Mouse (Mus musculus) limb, embryonic 11.5 days (tissue): Measurements from ENCODE around the gene Kcnab1. TPM values are rescaled to one million over a fixed set of nuclear protein-coding genes. Genes with fewer than 3 reads are reported as not detected.

Experiments
- ATAC-seq: fragments of 200-750 bp; cut with Nextera tagmentation; 2 replicates; pipeline ENCODE4 v1.8.0; 2017; ENCODE audit warnings: low read depth; ENCODE audit not compliant: insufficient number of reproducible peaks, low FRiP score, low TSS enrichment
- DNase-seq: peaks from one replicate; pipeline ENCODE4 v3.0.0-alpha.2; 2015; ENCODE audit warnings: low spot score
- H3K27ac ChIP-seq: fragments of 300-500 bp; sonication (generic); replicated peaks from 2 replicates; pipeline ENCODE4 v1.5.1; 2014; ENCODE audit warnings: low read depth, mild to moderate bottlenecking, low read length
- H3K27me3 ChIP-seq: fragments of 300-500 bp; sonication (generic); 2 replicates; pipeline ENCODE4 v1.6.1; 2014; ENCODE audit warnings: mild to moderate bottlenecking, low read length, mixed read lengths; ENCODE audit not compliant: control insufficient read depth, insufficient read depth
- H3K36me3 ChIP-seq: fragments of 300-500 bp; sonication (generic); 2 replicates; pipeline ENCODE4 v1.6.1; 2014; ENCODE audit warnings: mild to moderate bottlenecking, low read length, moderate library complexity, mixed read lengths; ENCODE audit not compliant: control insufficient read depth, insufficient read depth
- H3K4me1 ChIP-seq: fragments of 300-500 bp; sonication (generic); 2 replicates; pipeline ENCODE4 v1.6.1; 2014; ENCODE audit warnings: low read length, mixed read lengths; ENCODE audit not compliant: control insufficient read depth, insufficient read depth
- H3K4me2 ChIP-seq: fragments of 300-500 bp; sonication (generic); 2 replicates; pipeline ENCODE4 v1.6.1; 2014; ENCODE audit warnings: low read depth, mild to moderate bottlenecking, moderate library complexity; ENCODE audit not compliant: severe bottlenecking
- H3K4me3 ChIP-seq: fragments of 300-500 bp; sonication (generic); 2 replicates; pipeline ENCODE4 v1.5.1; 2014; ENCODE audit warnings: low read depth, low read length
- H3K9ac ChIP-seq: fragments of 300-500 bp; sonication (generic); 2 replicates; pipeline ENCODE4 v1.6.1; 2014; ENCODE audit warnings: mild to moderate bottlenecking, low read length
- H3K9me3 ChIP-seq: fragments of 300-500 bp; sonication (generic); 2 replicates; pipeline ENCODE4 v1.6.1; 2016; ENCODE audit warnings: low read length; ENCODE audit not compliant: control insufficient read depth
- WGBS: fragments of 180-500 bp; shearing (Covaris S2); extraction: QIAGEN DNeasy Blood & Tissue Kit; methylation state at CpG from one replicate; pipeline ENCODE4 v1.1.7; 2014; 5-methylcytosine and 5-hydroxymethylcytosine counted together
- polyA plus RNA-seq: library from polyadenylated mRNA; unstranded; fragments of >200 nt; fragmentation: Nextera tagmentation; extraction: Ambion mirVana; gene quantifications from 2 replicates; pipeline ENCODE4 v1.2.1, GENCODE M21; 2014

Kcnab1 gene
- polyA plus RNA-seq, 1 experiment from 2014 or later: 2.6 TPM

- ATAC-seq: no peak
- Histone ChIP-seq H3K27me3 (no peaks in the 10 kb centered on the region), H3K4me1 (no peaks in the 10 kb centered on the region), H3K9me3 (no peaks in the 10 kb centered on the region), H3K9ac (no peak overlapping the region), H3K4me2 (no peak overlapping the region), H3K27ac (no peak overlapping the region), H3K36me3 (no peaks in the 10 kb centered on the region), H3K4me3 (no peak overlapping the region)
- WGBS: 90% methylated on average over 2 of the region's 2 CpGs
- no peak for DNase-seq
Measured at GRCm38 (mm10) chr3:65214635-65215034, 105.5 kb downstream of the Kcnab1 start.

GRCm38 (mm10) chr3:65217673-65218579, 108.7 kb downstream of the Kcnab1 start:
- Histone ChIP-seq H3K4me3 (no peak overlapping the region), H3K4me2 (no peak overlapping the region), H3K4me1 (no peaks in the 10 kb centered on the region), H3K27me3 (no peaks in the 10 kb centered on the region), H3K36me3 (no peaks in the 10 kb centered on the region), H3K9ac (no peak overlapping the region), H3K9me3 (no peaks in the 10 kb centered on the region), H3K27ac (no peak overlapping the region)
- DNase-seq (no peak), ATAC-seq (no peak)
- WGBS: 90% methylated on average over 7 of the region's 7 CpGs

GRCm38 (mm10) chr3:65220287-65220686, 111.1 kb downstream of the Kcnab1 start:
- H3K9me3 ChIP-seq: no peaks in the 10 kb centered on the region
- H3K4me1 ChIP-seq: no peaks in the 10 kb centered on the region
- H3K9ac ChIP-seq: no peak overlapping the region
- H3K4me2 ChIP-seq: no peak overlapping the region
- no peak overlapping the region for H3K27ac ChIP-seq
- H3K36me3 ChIP-seq: no peaks in the 10 kb centered on the region
- no peaks in the 10 kb centered on the region for H3K27me3 ChIP-seq
- DNase-seq (no peak), ATAC-seq (no peak)
- no peak overlapping the region for H3K4me3 ChIP-seq

GRCm38 (mm10) chr3:65223635-65224034, 114.5 kb downstream of the Kcnab1 start:
- DNase-seq (no peak), ATAC-seq (no peak)
- Histone ChIP-seq H3K4me2 (no peak overlapping the region), H3K27ac (no peak overlapping the region), H3K36me3 (no peaks in the 10 kb centered on the region), H3K9ac (no peak overlapping the region), H3K27me3 (no peaks in the 10 kb centered on the region), H3K4me3 (no peak overlapping the region), H3K4me1 (no peaks in the 10 kb centered on the region), H3K9me3 (no peaks in the 10 kb centered on the region)
- 85% methylated on average over 2 of the region's 2 CpGs for WGBS

- no peak for ATAC-seq
- WGBS: 88% methylated on average over 1 of the region's 1 CpGs
- H3K27ac ChIP-seq: no peak overlapping the region
Measured at GRCm38 (mm10) chr3:65230978-65231377, 121.8 kb downstream of the Kcnab1 start.

GRCm38 (mm10) chr3:65231419-65232090, 122.4 kb downstream of the Kcnab1 start:
- ATAC-seq (no peak), DNase-seq (no peak)
- Histone ChIP-seq H3K4me3 (no peak overlapping the region), H3K9me3 (no peaks in the 10 kb centered on the region), H3K36me3 (no peaks in the 10 kb centered on the region), H3K27ac (no peak overlapping the region), H3K4me2 (no peak overlapping the region), H3K4me1 (no peaks in the 10 kb centered on the region), H3K9ac (no peak overlapping the region), H3K27me3 (no peaks in the 10 kb centered on the region)
- 88% methylated on average over 11 of the region's 11 CpGs for WGBS

More at GRCm38 (mm10) chr3:65230978-65231377, 121.8 kb downstream of the Kcnab1 start:
- no peak overlapping the region for H3K9ac ChIP-seq
- no peak overlapping the region for H3K4me3 ChIP-seq
- H3K4me2 ChIP-seq: no peak overlapping the region
- no peak for DNase-seq
- no peaks in the 10 kb centered on the region for H3K4me1 ChIP-seq
- H3K27me3 ChIP-seq: no peaks in the 10 kb centered on the region
- H3K36me3 ChIP-seq: no peaks in the 10 kb centered on the region
- no peaks in the 10 kb centered on the region for H3K9me3 ChIP-seq

GRCm38 (mm10) chr3:65249023-65249422, 139.8 kb downstream of the Kcnab1 start:
- Histone ChIP-seq H3K9ac (no peak overlapping the region), H3K27ac (no peak overlapping the region), H3K4me1 (no peaks in the 10 kb centered on the region), H3K9me3 (no peaks in the 10 kb centered on the region), H3K27me3 (no peaks in the 10 kb centered on the region), H3K36me3 (no peaks in the 10 kb centered on the region), H3K4me2 (no peak overlapping the region), H3K4me3 (no peak overlapping the region)
- no peak for DNase-seq
- 70% methylated on average over 6 of the region's 6 CpGs for WGBS
- ATAC-seq: no peak

- no peak overlapping the region for H3K4me2 ChIP-seq
- no peak for ATAC-seq
- no peaks in the 10 kb centered on the region for H3K4me1 ChIP-seq
- H3K9ac ChIP-seq: no peak overlapping the region
- no peak overlapping the region for H3K4me3 ChIP-seq
- no peak for DNase-seq
- WGBS: 91% methylated on average over 4 of the region's 4 CpGs
- H3K9me3 ChIP-seq: no peaks in the 10 kb centered on the region
- H3K36me3 ChIP-seq: no peaks in the 10 kb centered on the region
- H3K27me3 ChIP-seq: no peaks in the 10 kb centered on the region
- H3K27ac ChIP-seq: no peak overlapping the region
Measured at GRCm38 (mm10) chr3:65260521-65260920, 151.3 kb downstream of the Kcnab1 start.
